Mouse (Mus musculus) ES-Bruce4 (cell line): ENCODE measurements around the gene Pigp. TPM values are rescaled to one million over a fixed set of nuclear protein-coding genes. Genes with fewer than 3 reads are reported as not detected.

ENCODE experiments used
- H3K27ac ChIP-seq: 2 replicates; pipeline ENCODE4 v1.5.1; 2012; ENCODE audit warnings: low read length, inconsistent platforms; ENCODE audit not compliant: insufficient read depth
- H3K27me3 ChIP-seq: 2 replicates; pipeline ENCODE4 v1.6.1; 2012; ENCODE audit warnings: mild to moderate bottlenecking, low read length, inconsistent platforms; ENCODE audit not compliant: control insufficient read depth, poor library complexity, insufficient read depth, severe bottlenecking
- H3K36me3 ChIP-seq: 2 replicates; pipeline ENCODE4 v1.6.1; 2012; ENCODE audit warnings: inconsistent platforms, mild to moderate bottlenecking, low read length, moderate library complexity; ENCODE audit not compliant: control insufficient read depth, poor library complexity, insufficient read depth, severe bottlenecking
- H3K4me1 ChIP-seq: one replicate; pipeline ENCODE4 v1.8.1; 2011; ENCODE audit warnings: low read length; ENCODE audit not compliant: control insufficient read depth, insufficient read depth
- H3K4me3 ChIP-seq: 2 replicates; pipeline ENCODE4 v1.5.1; 2011; ENCODE audit warnings: low read depth, mild to moderate bottlenecking, low read length
- H3K9ac ChIP-seq: 2 replicates; pipeline ENCODE4 v1.6.1; 2012; ENCODE audit warnings: low read depth, mild to moderate bottlenecking, inconsistent platforms; ENCODE audit not compliant: poor library complexity, severe bottlenecking
- H3K9me3 ChIP-seq: replicated peaks from 2 replicates; pipeline ENCODE4 v1.6.1; 2012; ENCODE audit warnings: mild to moderate bottlenecking, low read length, inconsistent platforms; ENCODE audit not compliant: control insufficient read depth, poor library complexity, insufficient read depth, severe bottlenecking
- CTCF ChIP-seq: IDR thresholded peaks from one replicate; pipeline ENCODE4 v1.8.1; 2011; ENCODE audit warnings: low read depth, low read length
- EP300 ChIP-seq: IDR thresholded peaks from 2 replicates; pipeline ENCODE4 v1.6.1; 2011; ENCODE audit warnings: low read depth, low read length; ENCODE audit not compliant: insufficient read depth
- POLR2A ChIP-seq: IDR thresholded peaks from one replicate; pipeline ENCODE4 v1.8.1; 2011; ENCODE audit warnings: low read length; ENCODE audit not compliant: insufficient read depth
- polyA plus RNA-seq: library from polyadenylated mRNA; stranded (reverse); fragments of >200 nt; gene quantifications from 2 replicates; pipeline ENCODE4 v1.2.4, GENCODE M21; 2011; ENCODE audit warnings: low read depth; ENCODE audit not compliant: missing spikeins, insufficient read depth, insufficient read length

Pigp gene
- polyA plus RNA-seq, 1 experiment, result 65.3 TPM

DNA sequence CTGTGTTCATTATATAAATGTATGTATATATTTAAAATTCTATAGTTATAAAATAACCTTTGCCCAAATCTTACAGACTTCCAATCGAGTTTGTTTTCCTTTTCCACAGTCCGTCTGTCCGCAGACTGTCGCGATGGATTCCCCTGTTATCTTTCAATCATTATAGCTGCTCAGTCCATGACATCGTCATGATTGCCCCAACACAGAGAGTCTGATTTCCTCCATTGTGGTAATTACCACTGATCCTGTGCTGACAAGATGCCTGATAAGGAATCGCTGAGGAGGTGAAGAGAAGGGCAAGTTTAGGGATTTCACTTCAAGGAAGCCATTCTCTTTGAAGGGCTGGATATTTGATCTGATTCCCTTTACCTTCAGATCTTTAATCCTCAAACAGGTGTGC lies 15.6 kb downstream of the Pigp start:
- Histone ChIP-seq H3K9me3 (no peaks in the 10 kb centered on the region), H3K9ac (no peak overlapping the region), H3K27me3 (no peaks in the 10 kb centered on the region), H3K4me1 (no peaks in the 10 kb centered on the region), H3K36me3 (no peaks in the 10 kb centered on the region), H3K27ac (no peak overlapping the region), H3K4me3 (no peak overlapping the region)
- TF ChIP-seq CTCF (no peak), POLR2A (no peak), EP300 (no peak)

DNA sequence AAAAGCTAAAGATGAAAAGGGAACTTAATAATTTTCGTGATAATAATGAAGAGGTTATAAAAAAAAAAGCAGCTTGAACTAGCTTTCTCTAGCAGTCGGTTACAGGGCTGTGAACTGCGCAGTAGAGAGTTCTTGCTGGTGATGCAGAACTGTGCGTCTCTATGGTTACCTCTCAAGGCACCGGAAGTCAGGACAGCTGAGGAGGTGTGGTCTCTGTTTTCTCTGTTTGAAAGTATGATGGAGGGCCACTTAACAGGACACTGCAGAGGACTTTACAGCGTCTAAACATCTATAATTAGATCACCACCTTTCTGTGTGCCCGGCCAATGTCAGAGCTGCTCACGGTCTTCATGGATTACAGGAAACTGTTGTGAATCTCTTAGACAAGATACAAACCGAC lies 17.2 kb downstream of the Pigp start:
- H3K4me1 ChIP-seq, result no peaks in the 10 kb centered on the region
- no peak overlapping the region for H3K9ac ChIP-seq
- TF ChIP-seq EP300, result no peak
- no peak for TF ChIP-seq POLR2A
- no peak for TF ChIP-seq CTCF
- H3K4me3 ChIP-seq, result no peak overlapping the region
- H3K27me3 ChIP-seq, result no peaks in the 10 kb centered on the region
- H3K36me3 ChIP-seq, result no peaks in the 10 kb centered on the region
- no peak overlapping the region for H3K27ac ChIP-seq
- H3K9me3 ChIP-seq, result no peaks in the 10 kb centered on the region

DNA sequence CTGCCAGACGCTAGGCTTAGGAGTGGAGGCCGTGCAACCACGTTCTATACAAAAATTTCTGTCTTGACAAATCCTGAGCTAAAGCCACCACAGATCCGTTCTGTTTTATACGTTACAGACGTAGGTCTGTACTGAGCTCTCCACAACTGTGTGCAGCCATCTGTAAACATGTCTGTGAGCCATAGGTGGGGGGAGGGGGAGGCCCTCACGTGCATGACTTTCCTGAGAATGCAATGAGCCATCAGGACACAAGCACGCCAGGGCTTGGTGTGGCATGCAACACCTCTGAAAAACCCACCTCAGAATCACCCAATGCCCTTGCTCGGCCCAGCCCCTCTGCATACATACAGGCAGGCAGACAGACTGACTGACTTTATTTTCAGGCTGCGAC lies 21.4 kb downstream of the Pigp start:
- no peak overlapping the region for H3K4me3 ChIP-seq
- H3K27me3 ChIP-seq, result no peaks in the 10 kb centered on the region
- no peaks in the 10 kb centered on the region for H3K36me3 ChIP-seq
- no peak overlapping the region for H3K27ac ChIP-seq
- no peak for TF ChIP-seq CTCF
- no peak for TF ChIP-seq POLR2A
- TF ChIP-seq EP300, result no peak
- H3K4me1 ChIP-seq, result no peaks in the 10 kb centered on the region
- H3K9ac ChIP-seq, result no peak overlapping the region
- no peaks in the 10 kb centered on the region for H3K9me3 ChIP-seq

DNA sequence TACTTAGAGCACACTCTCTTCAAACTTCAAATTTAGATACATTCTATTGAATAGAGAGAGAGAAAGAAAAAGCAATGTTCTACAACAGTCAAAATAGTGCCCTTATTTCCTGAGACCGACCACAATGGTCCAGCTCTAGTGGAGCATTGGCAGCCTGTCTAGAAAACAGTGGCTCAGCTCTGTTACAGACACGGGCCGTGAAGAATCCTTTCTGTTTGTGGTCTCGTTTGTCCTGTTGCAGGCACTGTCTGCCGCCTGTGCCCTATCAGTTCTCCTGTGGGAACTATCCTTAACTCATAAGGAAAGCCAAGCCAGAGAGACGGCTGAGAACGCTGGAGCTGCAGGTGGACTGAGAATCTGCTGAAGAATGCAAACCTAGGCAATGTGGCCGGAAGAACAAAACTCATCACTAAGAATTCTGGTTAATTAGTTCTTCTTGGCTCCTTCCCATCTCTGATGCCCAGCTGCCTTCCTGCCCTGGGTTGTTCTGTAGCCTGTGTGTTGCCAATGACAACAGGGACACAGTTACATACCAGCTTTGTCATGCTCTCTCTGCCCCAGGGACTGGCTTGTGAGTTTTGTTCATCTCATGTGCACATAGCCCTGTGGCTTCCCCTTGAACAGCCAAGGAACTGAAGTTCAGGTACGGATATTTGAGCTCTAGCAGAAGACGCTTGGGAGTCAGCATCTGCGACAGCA lies 21.9 kb downstream of the Pigp start:
- no peak overlapping the region for H3K27ac ChIP-seq
- no peaks in the 10 kb centered on the region for H3K9me3 ChIP-seq
- TF ChIP-seq POLR2A (no peak), EP300 (no peak), CTCF (no peak)
- no peaks in the 10 kb centered on the region for H3K36me3 ChIP-seq
- H3K4me3 ChIP-seq, result no peak overlapping the region
- H3K27me3 ChIP-seq, result no peaks in the 10 kb centered on the region
- no peaks in the 10 kb centered on the region for H3K4me1 ChIP-seq
- H3K9ac ChIP-seq, result no peak overlapping the region

DNA sequence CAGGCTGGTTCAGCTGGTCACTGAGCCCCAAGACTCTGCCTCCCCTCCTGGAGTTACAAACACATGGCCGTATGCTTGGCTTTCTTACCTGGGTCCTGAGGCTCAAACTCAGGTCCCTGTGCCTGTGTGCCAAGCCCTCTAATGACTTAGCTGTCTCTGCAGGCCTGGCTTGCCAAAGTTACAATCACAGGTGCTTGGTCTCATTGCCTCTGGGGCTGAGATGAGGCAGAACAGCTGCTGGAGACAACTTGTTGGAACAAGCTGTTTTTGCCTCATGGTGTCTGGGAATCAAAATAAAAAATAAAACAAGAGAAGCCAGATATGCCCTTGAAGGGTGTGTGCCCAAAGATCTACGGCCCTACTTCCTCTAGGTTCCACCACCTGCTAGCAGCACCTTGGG lies 22.9 kb downstream of the Pigp start:
- Histone ChIP-seq H3K9ac (no peak overlapping the region), H3K27me3 (no peaks in the 10 kb centered on the region), H3K9me3 (no peaks in the 10 kb centered on the region), H3K36me3 (no peaks in the 10 kb centered on the region), H3K27ac (no peak overlapping the region), H3K4me1 (no peaks in the 10 kb centered on the region), H3K4me3 (no peak overlapping the region)
- TF ChIP-seq POLR2A, result no peak
- TF ChIP-seq EP300, result no peak
- TF ChIP-seq CTCF, result no peak

DNA sequence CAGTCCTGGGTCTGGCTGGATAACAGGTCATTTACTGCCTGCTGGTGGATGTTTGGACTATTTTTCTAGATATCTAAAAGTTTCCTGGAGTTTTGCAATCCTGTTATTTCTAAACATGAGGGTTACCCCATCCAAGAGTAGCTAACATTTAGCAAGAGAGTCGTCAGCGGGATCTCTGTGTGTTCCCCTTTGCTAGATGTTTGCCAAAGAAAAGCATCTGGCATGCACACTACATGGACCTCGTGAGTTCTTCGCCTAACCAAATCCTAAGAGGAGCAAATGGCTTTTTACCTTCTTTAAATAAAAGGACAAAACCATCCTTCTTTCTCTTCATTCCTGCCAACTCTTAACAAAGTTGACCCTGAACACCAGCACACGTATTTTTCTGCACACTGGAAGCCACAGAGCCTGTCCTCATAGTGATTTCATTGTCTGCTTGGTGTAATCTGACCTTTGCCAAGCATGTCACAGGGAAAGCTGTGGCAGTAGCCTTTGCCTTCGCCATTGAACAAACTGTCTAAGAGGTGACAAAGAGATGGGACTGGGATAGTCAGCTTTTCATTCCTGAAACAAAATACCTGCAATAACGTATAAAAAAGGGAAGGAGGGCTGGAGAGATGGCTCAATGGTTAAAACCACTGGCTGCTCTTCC lies 24.4 kb downstream of the Pigp start:
- Histone ChIP-seq H3K27ac (no peak overlapping the region), H3K36me3 (no peaks in the 10 kb centered on the region), H3K9me3 (no peaks in the 10 kb centered on the region), H3K27me3 (no peaks in the 10 kb centered on the region), H3K9ac (no peak overlapping the region), H3K4me3 (no peak overlapping the region), H3K4me1 (no peaks in the 10 kb centered on the region)
- TF ChIP-seq EP300 (no peak), POLR2A (no peak)
